Mouse (Mus musculus) thymus, adult 2 months (tissue): ENCODE measurements around the gene Rnd1.
A peak's percentile ranks its signal among the peaks of the same experiment; 100 is the strongest.

ENCODE experiments used
- CTCF ChIP-seq: fragments of 200-500 bp; IDR thresholded peaks from 2 replicates; pipeline ENCODE4 v1.5.1; 2012; ENCODE audit warnings: mild to moderate bottlenecking, control low read depth, low read length, moderate library complexity, borderline replicate concordance; ENCODE audit not compliant: control insufficient read depth, poor library complexity, insufficient read depth; ENCODE audit errors: extremely low read depth
- POLR2A ChIP-seq: fragments of 200-500 bp; IDR thresholded peaks from 2 replicates; pipeline ENCODE4 v1.6.1; 2012; ENCODE audit warnings: mild to moderate bottlenecking, low read length, control low read depth, moderate library complexity; ENCODE audit not compliant: control insufficient read depth, poor library complexity, insufficient read depth; ENCODE audit errors: extremely low read depth

DNA sequence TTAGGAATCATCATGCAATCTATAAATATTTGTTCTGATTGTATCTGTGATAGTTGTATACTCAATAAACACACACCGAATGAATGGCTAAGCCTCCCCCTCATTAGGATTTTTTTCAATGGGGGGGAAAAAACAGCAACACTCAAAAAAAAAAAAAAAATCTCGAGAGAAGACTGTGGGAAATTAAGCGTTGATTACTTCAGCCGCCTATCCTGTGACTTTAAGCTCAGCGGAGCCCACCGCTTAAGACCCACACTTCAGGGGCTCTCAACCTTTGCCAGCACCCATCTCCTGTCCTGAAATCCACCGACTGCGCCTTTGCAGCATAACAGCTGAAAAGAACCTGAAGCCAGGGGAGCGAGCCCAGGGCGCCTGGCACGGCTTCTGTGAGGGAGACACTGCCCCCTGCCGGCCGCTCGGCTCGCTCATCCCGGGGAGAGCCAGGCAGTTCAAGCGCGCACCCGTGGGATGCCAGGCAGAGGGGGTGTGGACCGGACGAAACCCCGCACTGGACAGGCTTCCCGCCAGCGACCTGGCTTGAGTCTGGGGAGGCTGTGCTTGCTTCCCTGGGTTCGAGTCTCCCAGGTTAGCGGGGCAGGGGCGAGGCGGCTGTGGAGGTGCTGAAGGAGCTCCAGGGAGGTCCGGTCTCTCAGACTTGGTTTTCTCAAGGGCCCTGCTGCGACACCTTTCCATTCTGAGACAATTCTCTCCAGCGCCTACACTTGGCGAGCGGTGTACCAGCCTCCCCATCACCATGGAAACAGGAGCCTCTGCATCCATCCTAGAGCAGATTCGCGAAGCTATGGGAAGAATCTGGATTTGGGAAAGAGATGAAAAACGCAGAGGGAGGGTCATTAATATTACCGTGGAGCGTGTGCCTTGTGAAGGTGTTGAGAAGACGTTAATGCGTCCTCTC is 22.2 kb upstream of the Rnd1 start:
- TF ChIP-seq CTCF (peak; percentile 98), POLR2A (no peak)
